Mouse (Mus musculus) cerebellum, adult (tissue): ENCODE measurements around the gene Slc35f1.
"Not testable (repeated sequence)": the region's sequence is repeated elsewhere in the genome, so short reads cannot be mapped to it uniquely, and the experiment has no call there.

ENCODE experiments used
- ATAC-seq: cut with Nextera tagmentation; 2 replicates; pipeline ENCODE4 v1.9.2; 2017; ENCODE audit warnings: mild to moderate bottlenecking, moderate library complexity, mixed read lengths; ENCODE audit not compliant: insufficient number of reproducible peaks, low FRiP score, low TSS enrichment

The Slc35f1 gene

GRCm38 (mm10) chr10:52779926-52780485, 89.7 kb downstream of the Slc35f1 start:
- no peak for ATAC-seq

- ATAC-seq: no peak
Measured at GRCm38 (mm10) chr10:52787075-52787474, 96.7 kb downstream of the Slc35f1 start.

- no peak for ATAC-seq
Measured at GRCm38 (mm10) chr10:52791560-52791959, 101.2 kb downstream of the Slc35f1 start.

- no peak for ATAC-seq
Measured at GRCm38 (mm10) chr10:52797454-52797853, 107.1 kb downstream of the Slc35f1 start.

- no peak for ATAC-seq
Measured at GRCm38 (mm10) chr10:52807808-52808207, 117.5 kb downstream of the Slc35f1 start.

- ATAC-seq: no peak
Measured at GRCm38 (mm10) chr10:52812861-52813260, 122.5 kb downstream of the Slc35f1 start.

- no peak for ATAC-seq
Measured at GRCm38 (mm10) chr10:52814358-52814757, 124.0 kb downstream of the Slc35f1 start.

- no peak for ATAC-seq
Measured at GRCm38 (mm10) chr10:52819661-52820060, 129.3 kb downstream of the Slc35f1 start.

- ATAC-seq: no peak
Measured at GRCm38 (mm10) chr10:52822909-52823308, 132.6 kb downstream of the Slc35f1 start.

- ATAC-seq: no peak
Measured at GRCm38 (mm10) chr10:52825746-52826145, 135.4 kb downstream of the Slc35f1 start.

- no peak for ATAC-seq
Measured at GRCm38 (mm10) chr10:52840819-52841218, 150.5 kb downstream of the Slc35f1 start.

GRCm38 (mm10) chr10:52851994-52852393, 161.7 kb downstream of the Slc35f1 start:
- no peak for ATAC-seq

GRCm38 (mm10) chr10:52860851-52861250, 170.5 kb downstream of the Slc35f1 start:
- no peak for ATAC-seq

- ATAC-seq: no peak
Measured at GRCm38 (mm10) chr10:52864936-52865335, 174.6 kb downstream of the Slc35f1 start.

GRCm38 (mm10) chr10:52871110-52871509, 180.8 kb downstream of the Slc35f1 start:
- ATAC-seq: no peak

- no peak for ATAC-seq
Measured at GRCm38 (mm10) chr10:52874133-52874532, 183.8 kb downstream of the Slc35f1 start.

GRCm38 (mm10) chr10:52874712-52875111, 184.4 kb downstream of the Slc35f1 start:
- ATAC-seq: no peak

GRCm38 (mm10) chr10:52877263-52878021, 187.1 kb downstream of the Slc35f1 start:
- ATAC-seq: no peak

- no peak for ATAC-seq
Measured at GRCm38 (mm10) chr10:52878093-52878801, 187.9 kb downstream of the Slc35f1 start.

GRCm38 (mm10) chr10:52896724-52897123, 206.4 kb downstream of the Slc35f1 start:
- not testable (repeated sequence) for ATAC-seq

- ATAC-seq: no peak
Measured at GRCm38 (mm10) chr10:52904914-52905313, 214.6 kb downstream of the Slc35f1 start.
